Mouse (Mus musculus) CH12.LX (cell line): ENCODE data around the gene AI467606.

Source experiments
- CTCF ChIP-seq, 2 experiments: IDR thresholded peaks in 1 of 2; conservative IDR thresholded peaks in 1 of 2; 2 replicates each; pipeline ENCODE4 v1.5.1; 2011 to 2012; ENCODE audit warnings: low read depth in 2 of 2, low read length in 2 of 2, improper control_type of control experiment in 1 of 2, inconsistent platforms in 1 of 2, mild to moderate bottlenecking in 1 of 2, moderate library complexity in 1 of 2
- EP300 ChIP-seq: IDR thresholded peaks from 2 replicates; pipeline ENCODE4 v1.6.1; 2011; ENCODE audit warnings: low read length, improper control_type of control experiment
- MAX ChIP-seq: IDR thresholded peaks from 2 replicates; pipeline ENCODE4 v1.6.1; 2011; ENCODE audit warnings: low read length, improper control_type of control experiment
- MAZ ChIP-seq: IDR thresholded peaks from 2 replicates; pipeline ENCODE4 v1.6.1; 2012; ENCODE audit warnings: low read depth, mild to moderate bottlenecking, inconsistent platforms, low read length, improper control_type of control experiment, moderate library complexity
- POLR2A ChIP-seq: IDR thresholded peaks from 2 replicates; pipeline ENCODE4 v1.6.1; 2011; ENCODE audit warnings: low read depth, mild to moderate bottlenecking, improper control_type of control experiment, low read length
- POLR2AphosphoS2 ChIP-seq: IDR thresholded peaks from 2 replicates; pipeline ENCODE4 v1.6.1; 2011; ENCODE audit warnings: low read depth, low read length, improper control_type of control experiment
- UBTF ChIP-seq: IDR thresholded peaks from 2 replicates; pipeline ENCODE4 v1.6.1; 2012; ENCODE audit warnings: low read depth, mild to moderate bottlenecking, inconsistent platforms, low read length, improper control_type of control experiment, moderate library complexity
- USF1 ChIP-seq: IDR thresholded peaks from 2 replicates; pipeline ENCODE4 v1.6.1; 2014; ENCODE audit warnings: low read depth, mild to moderate bottlenecking, inconsistent platforms, low read length, improper control_type of control experiment
- ZKSCAN1 ChIP-seq: IDR thresholded peaks from 2 replicates; pipeline ENCODE4 v1.6.1; 2012; ENCODE audit warnings: low read depth, inconsistent platforms, low read length, improper control_type of control experiment, borderline replicate concordance

DNA sequence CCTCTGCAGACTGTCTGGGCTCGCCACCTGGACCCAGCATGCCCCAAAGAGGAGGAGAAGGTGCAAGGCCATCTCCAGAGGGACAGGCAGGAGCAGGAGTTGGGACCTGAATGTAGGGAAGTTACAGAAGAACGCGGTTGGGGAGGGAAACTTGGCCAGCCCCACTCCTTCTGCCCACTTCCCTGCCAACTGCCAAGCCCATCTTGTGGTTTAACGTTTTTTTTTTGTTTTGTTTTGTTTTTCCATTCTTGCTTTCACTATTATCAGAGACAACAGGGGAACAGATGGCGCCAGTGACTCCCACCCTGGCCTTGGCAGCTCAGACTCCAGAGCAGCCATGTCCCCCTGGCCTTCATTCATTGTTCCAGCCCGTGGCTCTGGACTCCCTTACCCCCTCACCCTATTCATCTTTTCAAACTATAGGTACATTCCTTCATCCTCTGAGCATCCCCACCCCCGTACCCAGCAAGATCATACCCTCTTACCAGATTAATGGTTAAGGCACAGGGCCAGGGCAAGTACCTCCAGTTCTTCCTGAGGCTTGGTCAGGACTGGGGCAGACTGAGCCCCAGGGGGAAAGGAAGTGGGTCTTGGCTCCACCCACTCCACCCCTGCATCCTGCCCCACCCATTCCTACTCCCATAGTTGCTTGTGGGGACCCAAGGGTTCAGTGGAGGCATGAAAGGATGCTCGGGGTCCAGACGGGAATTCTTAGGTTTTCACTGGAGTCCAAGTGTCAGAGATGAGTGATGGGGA lies 46.3 kb downstream of the AI467606 start, which contains the start of gene Spn:
- TF ChIP-seq CTCF (conservative IDR thresholded peaks at IDR 0.05 in 1 of 2, IDR thresholded peaks at IDR 0.05 in 1 of 2; ENCODE audit: low read depth in 2 of 2, low read length in 2 of 2) (no peak), MAZ (no peak), ZKSCAN1 (no peak), UBTF (no peak), MAX (no peak), POLR2AphosphoS2 (no peak), POLR2A (0 out of 2 replicates have a peak, but pooled peaks have one; percentile 29), USF1 (no peak), EP300 (peak; percentile 40; the same call in 1 of the 2 replicates)
